Mouse (Mus musculus) intestine, embryonic 16.5 days (tissue): ENCODE data around the gene Cd4. TPM values are rescaled to one million over a fixed set of nuclear protein-coding genes. Genes with fewer than 3 reads are reported as not detected.
A peak's percentile ranks its signal among the peaks of the same experiment; 100 is the strongest.

Source experiments
- ATAC-seq: fragments of 200-750 bp; cut with Nextera tagmentation; 2 replicates; pipeline ENCODE4 v1.8.0; 2017; ENCODE audit warnings: moderate TSS enrichment, moderate library complexity
- H3K27ac ChIP-seq: fragments of 300-500 bp; sonication (generic); 2 replicates; pipeline ENCODE4 v1.5.1; 2014; ENCODE audit warnings: mild to moderate bottlenecking, low read length
- H3K27me3 ChIP-seq: fragments of 300-500 bp; sonication (generic); replicated peaks from 2 replicates; pipeline ENCODE4 v1.6.1; 2014; ENCODE audit warnings: low read length, control low read depth, mixed read lengths; ENCODE audit not compliant: control insufficient read depth, insufficient read depth
- H3K36me3 ChIP-seq: fragments of 300-500 bp; sonication (generic); 2 replicates; pipeline ENCODE4 v1.6.1; 2014; ENCODE audit warnings: low read length, control low read depth; ENCODE audit not compliant: control insufficient read depth, insufficient read depth
- H3K4me1 ChIP-seq: fragments of 300-500 bp; sonication (generic); 2 replicates; pipeline ENCODE4 v1.6.1; 2014; ENCODE audit warnings: low read length, control low read depth, mixed read lengths; ENCODE audit not compliant: control insufficient read depth, insufficient read depth
- H3K4me2 ChIP-seq: fragments of 300-500 bp; sonication (generic); 2 replicates; pipeline ENCODE4 v1.6.1; 2014; ENCODE audit warnings: low read depth, low read length, control low read depth
- H3K4me3 ChIP-seq: fragments of 300-500 bp; sonication (generic); 2 replicates; pipeline ENCODE4 v1.5.1; 2014; ENCODE audit warnings: mild to moderate bottlenecking, low read length
- H3K9ac ChIP-seq: fragments of 300-500 bp; sonication (generic); 2 replicates; pipeline ENCODE4 v1.6.1; 2014; ENCODE audit warnings: low read depth, low read length
- H3K9me3 ChIP-seq: fragments of 300-500 bp; sonication (generic); 2 replicates; pipeline ENCODE4 v1.6.1; 2016; ENCODE audit warnings: low read length, control low read depth; ENCODE audit not compliant: control insufficient read depth
- WGBS: fragments of 180-500 bp; shearing (Covaris S2); extraction: QIAGEN DNeasy Blood & Tissue Kit; methylation state at CpG from one replicate; pipeline ENCODE4 v1.1.7; 2014; 5-methylcytosine and 5-hydroxymethylcytosine counted together
- polyA plus RNA-seq: library from polyadenylated mRNA; unstranded; fragments of >200 nt; fragmentation: Nextera tagmentation; extraction: Ambion mirVana; gene quantifications from 2 replicates; pipeline ENCODE4 v1.2.1, GENCODE M21; 2015

The Cd4 gene
- polyA plus RNA-seq, 1 experiment from 2014 or later = 0.44 TPM

DNA sequence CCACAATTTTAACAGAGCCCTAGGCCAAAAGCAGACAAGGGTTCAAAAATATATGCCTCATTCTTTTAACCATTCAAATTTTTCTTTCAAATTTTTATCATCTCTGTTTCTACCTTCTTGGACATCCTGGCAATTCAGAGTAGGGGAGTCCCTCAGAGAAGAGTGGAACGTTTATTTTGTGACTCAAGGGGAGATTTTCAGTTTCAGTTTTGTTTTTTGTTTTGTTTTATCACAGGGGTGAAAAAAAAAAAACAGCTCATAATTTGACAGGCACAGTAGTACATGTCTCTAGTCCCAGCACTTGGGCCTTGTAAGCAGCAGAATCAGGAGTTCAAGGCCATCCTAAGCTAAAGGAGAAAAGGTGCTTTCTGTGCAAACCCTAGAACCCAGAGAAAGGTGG is 19.7 kb upstream of the Cd4 start:
- Histone ChIP-seq H3K4me2 (no peak overlapping the region), H3K4me1 (peaks cover 16% of the 10 kb centered on the region), H3K27ac (no peak overlapping the region), H3K36me3 (no peaks in the 10 kb centered on the region), H3K9me3 (no peaks in the 10 kb centered on the region), H3K27me3 (peaks cover 8% of the 10 kb centered on the region; the same call in 1 of the 2 replicates), H3K4me3 (no peak overlapping the region), H3K9ac (no peak overlapping the region)
- 69% methylated on average over 1 of the region's 1 CpGs for WGBS
- no peak for ATAC-seq

DNA sequence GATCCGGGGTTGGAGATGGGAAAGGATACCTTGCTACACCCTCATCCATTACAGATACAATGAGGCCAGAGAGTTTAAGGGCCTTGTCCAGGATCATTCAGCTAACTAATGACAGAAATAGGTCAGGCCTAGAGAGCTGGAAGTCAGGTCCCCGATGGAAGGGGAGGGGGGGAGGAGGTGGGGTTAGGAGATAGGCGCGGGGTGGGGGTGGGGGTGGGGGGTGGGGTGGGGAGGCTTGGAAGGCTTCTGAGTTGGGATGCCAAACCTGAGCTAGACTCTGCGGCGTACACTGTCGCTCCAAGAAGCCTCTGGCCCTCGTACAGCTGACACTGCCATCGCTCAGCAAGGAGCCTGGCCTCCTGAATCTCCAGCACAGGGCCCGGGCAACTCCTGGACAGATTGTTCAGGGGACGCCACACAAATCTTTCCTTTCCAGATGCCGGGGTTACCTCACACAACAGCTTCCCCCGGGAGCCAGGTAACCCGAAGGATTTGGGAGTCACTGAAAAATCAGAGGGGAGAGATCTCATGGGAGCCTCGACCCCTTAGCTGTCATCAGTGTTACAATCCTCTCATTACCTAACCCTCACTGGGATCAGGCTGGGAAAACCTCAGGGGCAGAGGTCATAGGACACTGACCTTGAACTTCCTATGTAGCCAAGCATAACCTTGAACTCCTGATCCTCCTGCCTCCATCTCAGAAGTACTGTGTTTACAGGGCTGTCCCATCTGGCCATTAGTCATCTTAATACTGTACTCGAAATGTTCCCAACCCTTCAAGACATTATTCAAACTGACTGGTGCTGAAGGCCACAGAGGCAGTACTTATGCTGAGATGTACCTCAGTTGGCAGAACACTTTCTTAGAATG is 17.2 kb upstream of the Cd4 start:
- Histone ChIP-seq H3K9ac (peak overlapping the region; percentile 74), H3K27me3 (peaks cover 2% of the 10 kb centered on the region; the same call in 1 of the 2 replicates), H3K9me3 (no peaks in the 10 kb centered on the region), H3K4me1 (peaks cover 13% of the 10 kb centered on the region), H3K27ac (peak overlapping the region; percentile 96), H3K4me3 (peak overlapping the region; percentile 58; the same call in 1 of the 2 replicates), H3K4me2 (peak overlapping the region; percentile 91), H3K36me3 (no peaks in the 10 kb centered on the region)
- 51% methylated on average over 13 of the region's 16 CpGs for WGBS
- ATAC-seq = no peak

DNA sequence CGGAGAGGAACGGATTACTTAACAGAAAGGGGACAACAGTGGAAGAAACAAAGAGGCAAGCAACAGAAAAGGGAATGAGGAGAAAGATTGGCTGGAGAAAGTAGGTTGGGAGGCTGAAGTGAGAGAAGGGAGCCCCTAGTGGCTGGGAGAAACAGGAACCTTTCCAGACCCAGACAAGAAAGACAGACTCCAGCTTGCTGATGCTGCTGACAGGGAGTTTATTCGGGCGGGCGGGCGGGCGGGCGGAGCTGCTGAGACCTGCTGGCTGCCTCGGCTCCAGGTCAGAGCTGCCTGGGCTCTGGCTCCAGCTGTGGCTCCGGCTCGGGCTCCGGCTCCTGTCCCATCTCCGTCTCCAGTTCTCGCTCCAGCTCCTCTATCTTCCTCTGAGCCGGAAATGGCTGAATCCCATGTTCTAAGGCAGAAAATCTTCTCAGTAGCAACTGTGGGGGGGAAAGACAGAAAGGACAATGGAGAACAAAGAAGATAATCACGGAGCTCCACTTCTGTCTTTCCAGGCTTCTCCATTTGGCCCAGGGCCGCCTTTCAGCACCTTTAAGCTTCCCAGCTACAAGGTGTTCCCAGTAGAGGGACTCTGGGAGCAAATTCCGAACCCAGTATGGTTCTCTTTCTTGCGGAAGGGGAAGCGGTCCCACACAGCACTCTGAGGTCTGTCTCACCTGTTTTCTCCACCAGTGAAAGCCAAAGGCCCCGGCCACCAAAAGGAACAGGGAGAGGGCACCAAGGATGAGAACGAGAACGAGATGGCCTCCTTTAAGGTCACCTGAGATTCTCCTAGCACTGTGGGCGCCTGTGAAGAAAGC is 16.4 kb upstream of the Cd4 start:
- peaks cover 6% of the 10 kb centered on the region; the same call in 1 of the 2 replicates for H3K4me1 ChIP-seq
- no peaks in the 10 kb centered on the region for H3K9me3 ChIP-seq
- H3K4me2 ChIP-seq = peak overlapping the region; percentile 91
- H3K27ac ChIP-seq = peak overlapping the region; percentile 96
- H3K27me3 ChIP-seq = no peaks in the 10 kb centered on the region
- ATAC-seq = peak; percentile 83
- no peaks in the 10 kb centered on the region for H3K36me3 ChIP-seq
- 10% methylated on average over 24 of the region's 24 CpGs for WGBS
- peak overlapping the region; percentile 74 for H3K9ac ChIP-seq
- H3K4me3 ChIP-seq = peak overlapping the region; percentile 58

DNA sequence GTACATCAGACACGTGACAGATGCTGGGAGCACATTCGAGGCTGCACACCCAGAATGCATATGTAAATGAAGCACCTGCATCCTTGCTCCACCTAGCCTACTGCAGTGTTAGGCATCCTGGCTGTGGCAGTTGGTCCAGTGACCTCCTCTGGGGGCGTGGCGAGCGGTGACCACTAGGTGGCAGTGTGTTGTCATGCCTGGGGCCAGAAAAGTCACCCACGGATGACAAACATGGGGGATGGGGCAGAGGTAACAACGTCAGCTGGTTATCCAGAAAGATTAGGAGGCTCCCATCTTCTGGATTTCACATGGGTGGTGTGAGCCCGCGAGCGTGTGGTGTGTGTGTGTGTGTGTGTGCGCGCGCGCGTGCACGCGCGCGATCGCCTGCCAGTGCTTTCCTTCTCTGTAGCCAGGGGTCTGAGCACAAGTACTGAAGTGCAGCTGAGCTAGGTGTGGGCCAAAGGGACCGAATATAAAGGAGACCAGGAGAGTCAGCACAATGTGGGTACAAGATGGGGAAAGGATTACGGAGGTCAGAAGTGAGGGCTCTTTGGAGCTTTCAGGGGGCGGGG is 15.6 kb upstream of the Cd4 start:
- ATAC-seq = peak; percentile 89
- under 1% methylated on average over 23 of the region's 23 CpGs for WGBS

GRCm38 (mm10) chr6:124901851-124902250 is 13.8 kb upstream of the Cd4 start:
- Histone ChIP-seq H3K9me3 (no peaks in the 10 kb centered on the region), H3K4me3 (no peak overlapping the region), H3K27ac (no peak overlapping the region), H3K4me1 (peaks cover 6% of the 10 kb centered on the region; the same call in 1 of the 2 replicates), H3K9ac (peak overlapping the region; percentile 6; the same call in 1 of the 2 replicates), H3K36me3 (no peaks in the 10 kb centered on the region), H3K4me2 (no peak overlapping the region), H3K27me3 (no peaks in the 10 kb centered on the region)
- ATAC-seq = no peak

More for the DNA sequence above, 15.6 kb upstream of the Cd4 start:
- Histone ChIP-seq H3K4me3 (peak overlapping the region; percentile 58), H3K36me3 (no peaks in the 10 kb centered on the region), H3K27me3 (no peaks in the 10 kb centered on the region), H3K9ac (peak overlapping the region; percentile 74), H3K4me2 (peak overlapping the region; percentile 91), H3K9me3 (no peaks in the 10 kb centered on the region), H3K27ac (peak overlapping the region; percentile 96), H3K4me1 (peaks cover 6% of the 10 kb centered on the region; the same call in 1 of the 2 replicates)

DNA sequence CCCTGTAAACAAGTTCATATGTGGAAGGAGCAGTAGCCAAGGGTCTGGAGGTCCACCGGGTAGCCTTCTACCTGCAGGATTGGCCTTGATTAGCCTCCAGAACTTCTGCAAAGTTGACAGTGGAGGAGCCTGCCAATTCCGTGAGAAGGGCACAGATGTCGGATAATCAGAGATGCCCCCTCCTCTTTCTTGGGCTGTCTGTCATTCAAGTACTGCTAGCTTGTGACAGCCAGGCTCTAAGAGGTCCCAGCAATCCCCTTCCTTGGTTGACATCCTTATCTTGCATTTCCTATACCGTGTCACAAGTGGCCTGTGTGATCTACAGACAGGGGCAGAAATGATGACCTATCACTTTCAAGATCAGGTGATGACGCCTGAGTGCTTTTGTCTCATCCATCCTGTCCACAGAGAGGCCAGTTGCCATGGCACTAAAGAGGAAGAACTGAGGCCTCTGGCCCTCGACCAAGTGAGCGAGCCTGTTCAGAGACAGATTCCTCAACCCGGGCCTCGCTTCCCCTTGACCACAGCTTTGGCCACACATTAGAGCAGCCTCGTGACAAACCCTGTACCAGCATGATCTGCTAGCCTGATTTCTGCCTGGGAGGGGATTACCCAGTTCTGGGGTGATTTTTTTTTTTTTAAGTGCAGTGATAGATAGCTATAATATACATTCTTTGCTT is 12.9 kb upstream of the Cd4 start:
- Histone ChIP-seq H3K36me3 (no peaks in the 10 kb centered on the region), H3K9ac (no peak overlapping the region), H3K4me3 (no peak overlapping the region), H3K4me2 (no peak overlapping the region), H3K27ac (no peak overlapping the region), H3K9me3 (no peaks in the 10 kb centered on the region), H3K27me3 (no peaks in the 10 kb centered on the region), H3K4me1 (peaks cover 6% of the 10 kb centered on the region; the same call in 1 of the 2 replicates)
- WGBS = 64% methylated on average over 10 of the region's 10 CpGs
- ATAC-seq = no peak

GRCm38 (mm10) chr6:124900056-124900800 is 12.2 kb upstream of the Cd4 start:
- ATAC-seq = no peak
- Histone ChIP-seq H3K27ac (no peak overlapping the region), H3K4me3 (no peak overlapping the region), H3K4me2 (no peak overlapping the region), H3K27me3 (no peaks in the 10 kb centered on the region), H3K4me1 (peaks cover 6% of the 10 kb centered on the region; the same call in 1 of the 2 replicates), H3K9ac (no peak overlapping the region), H3K9me3 (no peaks in the 10 kb centered on the region), H3K36me3 (no peaks in the 10 kb centered on the region)
- WGBS = 63% methylated on average over 8 of the region's 8 CpGs

DNA sequence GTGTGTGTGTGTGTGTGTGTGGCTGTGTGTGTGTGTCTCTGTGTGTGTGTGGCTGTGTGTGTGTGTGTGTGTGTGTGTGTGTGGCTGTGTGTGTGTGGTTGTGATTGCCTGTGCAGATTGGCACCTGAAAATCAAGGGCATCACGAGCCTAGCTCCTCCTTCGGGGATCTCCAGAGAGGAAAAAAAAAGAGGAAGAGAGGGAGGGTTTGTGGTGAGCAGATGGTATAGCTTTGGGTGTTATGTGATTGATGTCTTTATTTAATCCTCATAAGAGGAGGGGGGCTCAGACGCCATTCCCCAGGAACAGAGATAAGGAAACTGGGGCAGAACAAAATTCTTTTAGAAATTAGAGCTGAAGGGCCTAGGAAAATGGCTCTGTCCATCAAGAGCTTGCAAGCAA is 10.3 kb upstream of the Cd4 start:
- H3K27me3 ChIP-seq = no peaks in the 10 kb centered on the region
- H3K4me1 ChIP-seq = no peaks in the 10 kb centered on the region
- H3K9ac ChIP-seq = no peak overlapping the region
- H3K4me3 ChIP-seq = no peak overlapping the region
- H3K4me2 ChIP-seq = no peak overlapping the region
- no peaks in the 10 kb centered on the region for H3K36me3 ChIP-seq
- no peak overlapping the region for H3K27ac ChIP-seq
- H3K9me3 ChIP-seq = no peaks in the 10 kb centered on the region
- WGBS = 38% methylated on average over 3 of the region's 3 CpGs
- ATAC-seq = no peak
